Mouse (Mus musculus) lung, embryonic 14.5 days (tissue): ENCODE measurements at regions not wholly inside any gene's neighbourhood (a gene's known extent, or its start where the extent isn't known, plus 50 kb on each side); places are given as distances from the start of the nearest gene placed in this dataset.

Experiments
- ATAC-seq: fragments of 200-750 bp; cut with Nextera tagmentation; 2 replicates; pipeline ENCODE4 v1.8.0; 2017; ENCODE audit warnings: mild to moderate bottlenecking, moderate TSS enrichment, moderate library complexity; ENCODE audit not compliant: insufficient read depth
- DNase-seq: peaks from one replicate; pipeline ENCODE4 v3.0.0-alpha.2; 2015
- H3K27ac ChIP-seq: fragments of 300-500 bp; sonication (generic); 2 replicates; pipeline ENCODE4 v1.5.1; 2014; ENCODE audit warnings: low read depth, mild to moderate bottlenecking, moderate library complexity
- H3K27me3 ChIP-seq: fragments of 300-500 bp; sonication (generic); 2 replicates; pipeline ENCODE4 v1.6.1; 2014; ENCODE audit warnings: low read length, control low read depth; ENCODE audit not compliant: insufficient read depth
- H3K36me3 ChIP-seq: fragments of 300-500 bp; sonication (generic); 2 replicates; pipeline ENCODE4 v1.6.1; 2014; ENCODE audit warnings: control low read depth; ENCODE audit not compliant: insufficient read depth
- H3K4me1 ChIP-seq: fragments of 300-500 bp; sonication (generic); 2 replicates; pipeline ENCODE4 v1.6.1; 2014; ENCODE audit warnings: antibody characterized with exemption, control low read depth; ENCODE audit not compliant: insufficient read depth
- H3K4me2 ChIP-seq: fragments of 300-500 bp; sonication (generic); 2 replicates; pipeline ENCODE4 v1.6.1; 2014; ENCODE audit warnings: mild to moderate bottlenecking
- H3K4me3 ChIP-seq: fragments of 300-500 bp; sonication (generic); 2 replicates; pipeline ENCODE4 v1.5.1; 2014; ENCODE audit warnings: low read depth, low read length
- H3K9ac ChIP-seq: fragments of 300-500 bp; sonication (generic); 2 replicates; pipeline ENCODE4 v1.6.1; 2014
- H3K9me3 ChIP-seq: fragments of 300-500 bp; sonication (generic); 2 replicates; pipeline ENCODE4 v1.6.1; 2016; ENCODE audit warnings: low read depth, low read length, control low read depth
- CTCF ChIP-seq: IDR thresholded peaks from 2 replicates; pipeline ENCODE4 v1.5.1; 2016; ENCODE audit warnings: antibody characterized with exemption, low read depth
- WGBS: fragments of 180-500 bp; shearing (Covaris S2); extraction: QIAGEN DNeasy Blood & Tissue Kit; methylation state at CpG from one replicate; pipeline ENCODE4 v1.1.7; 2014; 5-methylcytosine and 5-hydroxymethylcytosine counted together

- no peaks in the 10 kb centered on the region for H3K36me3 ChIP-seq
- H3K27me3 ChIP-seq, result no peaks in the 10 kb centered on the region
- H3K27ac ChIP-seq, result no peak overlapping the region
- no peak overlapping the region for H3K4me2 ChIP-seq
- H3K9me3 ChIP-seq, result no peaks in the 10 kb centered on the region
- TF ChIP-seq CTCF, result peak; percentile 75
- no peak overlapping the region for H3K9ac ChIP-seq
- DNase-seq (peak; percentile 72), ATAC-seq (peak; percentile 83)
- H3K4me3 ChIP-seq, result no peak overlapping the region
- 42% methylated on average over 8 of the region's 8 CpGs for WGBS
- no peaks in the 10 kb centered on the region for H3K4me1 ChIP-seq
Measured at GRCm38 (mm10) chr1:174999265-175000200, 77.9 kb upstream of the Grem2 start.

- H3K9me3 ChIP-seq, result no peaks in the 10 kb centered on the region
- H3K4me3 ChIP-seq, result no peak overlapping the region
- DNase-seq, result no peak
- H3K27ac ChIP-seq, result no peak overlapping the region
- WGBS, result 68% methylated on average over 4 of the region's 4 CpGs
- ATAC-seq, result no peak
- H3K9ac ChIP-seq, result no peak overlapping the region
- H3K4me1 ChIP-seq, result no peaks in the 10 kb centered on the region
- no peak overlapping the region for H3K4me2 ChIP-seq
- H3K36me3 ChIP-seq, result no peaks in the 10 kb centered on the region
- no peaks in the 10 kb centered on the region for H3K27me3 ChIP-seq
- no peak for TF ChIP-seq CTCF
Measured at GRCm38 (mm10) chr1:174992520-174992919, 70.9 kb upstream of the Grem2 start.

DNA sequence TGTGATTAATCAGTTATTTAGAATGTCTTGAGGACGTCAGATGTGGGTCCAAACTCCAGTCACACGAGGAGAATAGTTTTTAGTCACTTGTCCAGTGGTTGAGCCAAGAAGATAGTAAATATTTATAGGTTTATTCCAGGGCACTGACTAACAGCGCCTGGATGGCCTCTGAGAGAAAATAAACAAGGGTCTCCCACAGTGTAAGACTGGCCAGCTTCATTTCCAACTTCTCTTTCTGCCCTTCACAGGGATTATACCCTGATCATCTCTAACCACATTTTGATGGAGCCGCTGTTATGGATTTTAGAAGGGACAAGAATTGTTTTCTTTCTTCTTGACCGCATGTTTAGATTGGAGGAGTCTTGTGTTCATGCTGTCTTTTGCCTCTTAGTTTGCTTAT is 67.0 kb upstream of the Grem2 start:
- no peak overlapping the region for H3K4me2 ChIP-seq
- no peak overlapping the region for H3K4me3 ChIP-seq
- 47% methylated on average over 5 of the region's 5 CpGs for WGBS
- no peaks in the 10 kb centered on the region for H3K27me3 ChIP-seq
- H3K4me1 ChIP-seq, result no peaks in the 10 kb centered on the region
- H3K9me3 ChIP-seq, result no peaks in the 10 kb centered on the region
- DNase-seq (peak; percentile 25), ATAC-seq (peak; percentile 62; the same call in 1 of the 2 replicates)
- H3K36me3 ChIP-seq, result no peaks in the 10 kb centered on the region
- no peak overlapping the region for H3K9ac ChIP-seq
- TF ChIP-seq CTCF, result no peak
- H3K27ac ChIP-seq, result no peak overlapping the region

GRCm38 (mm10) chr1:174971895-174972294 is 50.3 kb upstream of the Grem2 start:
- ATAC-seq (peak; percentile 41; the same call in 1 of the 2 replicates), DNase-seq (no peak)
- no peaks in the 10 kb centered on the region for H3K36me3 ChIP-seq
- H3K9ac ChIP-seq, result no peak overlapping the region
- no peaks in the 10 kb centered on the region for H3K27me3 ChIP-seq
- H3K4me1 ChIP-seq, result no peaks in the 10 kb centered on the region
- no peak for TF ChIP-seq CTCF
- H3K4me3 ChIP-seq, result no peak overlapping the region
- no peaks in the 10 kb centered on the region for H3K9me3 ChIP-seq
- H3K4me2 ChIP-seq, result no peak overlapping the region
- WGBS, result 46% methylated on average over 6 of the region's 6 CpGs
- H3K27ac ChIP-seq, result no peak overlapping the region
